Mouse (Mus musculus) heart, embryonic 14.5 days (tissue): ENCODE results near the gene Ctbp2. TPM values are rescaled to one million over a fixed set of nuclear protein-coding genes. Genes with fewer than 3 reads are reported as not detected.
"Not testable (repeated sequence)": the region's sequence is repeated elsewhere in the genome, so short reads cannot be mapped to it uniquely, and the experiment has no call there.

Experiments used
- ATAC-seq: fragments of 200-750 bp; cut with Nextera tagmentation; 2 replicates; pipeline ENCODE4 v1.8.0; 2017; ENCODE audit warnings: low read depth, moderate TSS enrichment; ENCODE audit not compliant: insufficient number of reproducible peaks, insufficient read depth, low FRiP score
- H3K27ac ChIP-seq, 2 experiments: fragments of 200-500 bp in 1 of 2; fragments of 300-500 bp in 1 of 2; sonication (generic) in 1 of 2; replicated peaks in 1 of 2; 2 replicates each; pipeline ENCODE4 v1.5.1; 2012 to 2014; ENCODE audit warnings: low read depth in 2 of 2, low read length in 2 of 2, control low read depth in 1 of 2, mild to moderate bottlenecking in 1 of 2, mixed read lengths in 1 of 2; ENCODE audit not compliant: control insufficient read depth in 1 of 2, insufficient read depth in 1 of 2
- H3K27me3 ChIP-seq: fragments of 300-500 bp; sonication (generic); 2 replicates; pipeline ENCODE4 v1.6.1; 2014; ENCODE audit warnings: mild to moderate bottlenecking, low read length, control low read depth; ENCODE audit not compliant: control insufficient read depth, insufficient read depth
- H3K36me3 ChIP-seq: fragments of 300-500 bp; sonication (generic); 2 replicates; pipeline ENCODE4 v1.6.1; 2014; ENCODE audit warnings: mild to moderate bottlenecking, control low read depth, low read length, mixed read lengths; ENCODE audit not compliant: control insufficient read depth, insufficient read depth
- H3K4me1 ChIP-seq, 2 experiments: fragments of 200-500 bp in 1 of 2; fragments of 300-500 bp in 1 of 2; sonication (generic) in 1 of 2; 2 replicates each; pipeline ENCODE4 v1.6.1; 2012 to 2014; ENCODE audit warnings: low read length in 2 of 2, control low read depth in 1 of 2, mixed read lengths in 1 of 2; ENCODE audit not compliant: control insufficient read depth in 2 of 2, insufficient read depth in 2 of 2
- H3K4me2 ChIP-seq: fragments of 300-500 bp; sonication (generic); 2 replicates; pipeline ENCODE4 v1.6.1; 2014; ENCODE audit warnings: mild to moderate bottlenecking, low read length
- H3K4me3 ChIP-seq, 2 experiments: fragments of 200-500 bp in 1 of 2; fragments of 300-500 bp in 1 of 2; sonication (generic) in 1 of 2; 2 replicates each; pipeline ENCODE4 v1.5.1; 2012 to 2014; ENCODE audit warnings: low read length in 2 of 2, mild to moderate bottlenecking in 2 of 2, control low read depth in 1 of 2, low read depth in 1 of 2, moderate library complexity in 1 of 2; ENCODE audit not compliant: control insufficient read depth in 1 of 2, insufficient read depth in 1 of 2
- H3K9ac ChIP-seq: fragments of 300-500 bp; sonication (generic); 2 replicates; pipeline ENCODE4 v1.6.1; 2014; ENCODE audit warnings: mild to moderate bottlenecking, low read length
- H3K9me3 ChIP-seq: fragments of 300-500 bp; sonication (generic); 2 replicates; pipeline ENCODE4 v1.6.1; 2016; ENCODE audit warnings: low read length, control low read depth; ENCODE audit not compliant: control insufficient read depth
- WGBS: fragments of 180-500 bp; shearing (Covaris S2); extraction: QIAGEN DNeasy Blood & Tissue Kit; methylation state at CpG from one replicate; pipeline ENCODE4 v1.1.7; 2014; 5-methylcytosine and 5-hydroxymethylcytosine counted together
- polyA plus RNA-seq: library from polyadenylated mRNA; unstranded; fragments of >200 nt; fragmentation: Nextera tagmentation; extraction: Ambion mirVana; gene quantifications from 2 replicates; pipeline ENCODE4 v1.2.1, GENCODE M21; 2014

The Ctbp2 gene
- polyA plus RNA-seq, 1 experiment from 2014 or later = 54.3 TPM

GRCm38 (mm10) chr7:133108695-133109094, 15.5 kb downstream of the Ctbp2 start:
- H3K27me3 ChIP-seq = no peaks in the 10 kb centered on the region
- H3K4me1 ChIP-seq = peaks cover 23 to 46% of the 10 kb centered on the region in 2 experiments
- WGBS = 81% methylated on average over 2 of the region's 2 CpGs
- 0 out of 2 replicates have a peak, but pooled peaks cover 3% of the 10 kb centered on the region for H3K36me3 ChIP-seq
- H3K9me3 ChIP-seq = no peaks in the 10 kb centered on the region
- no peak overlapping the region for H3K9ac ChIP-seq
- no peak overlapping the region for H3K4me2 ChIP-seq
- H3K27ac ChIP-seq = no peak overlapping the region
- no peak overlapping the region for H3K4me3 ChIP-seq
- ATAC-seq = no peak

- no peak for ATAC-seq
- Histone ChIP-seq H3K27me3 (no peaks in the 10 kb centered on the region), H3K36me3 (0 out of 2 replicates have a peak, but pooled peaks cover 3% of the 10 kb centered on the region), H3K27ac (no peak overlapping the region), H3K4me1 (peaks cover 27 to 59% of the 10 kb centered on the region in 2 experiments), H3K4me2 (no peak overlapping the region), H3K4me3 (no peak overlapping the region), H3K9ac (no peak overlapping the region), H3K9me3 (no peaks in the 10 kb centered on the region)
- 75% methylated on average over 3 of the region's 3 CpGs for WGBS
These were observed 21.6 kb downstream of the Ctbp2 start for GRCm38 (mm10) chr7:133102578-133102977.

- Histone ChIP-seq H3K9ac (no peak overlapping the region), H3K9me3 (no peaks in the 10 kb centered on the region), H3K4me2 (no peak overlapping the region), H3K4me3 (no peak overlapping the region), H3K4me1 (peaks cover 27 to 59% of the 10 kb centered on the region in 2 experiments), H3K36me3 (0 out of 2 replicates have a peak, but pooled peaks cover 3% of the 10 kb centered on the region), H3K27me3 (no peaks in the 10 kb centered on the region), H3K27ac (0 out of 4 replicates have a peak overlapping the region, but pooled peaks of 1 of the 2 experiments have one; percentile 20)
- ATAC-seq = no peak
- WGBS = 77% methylated on average over 6 of the region's 6 CpGs
These were observed 23.1 kb downstream of the Ctbp2 start for GRCm38 (mm10) chr7:133101070-133101469.

GRCm38 (mm10) chr7:133100178-133100577, 24.0 kb downstream of the Ctbp2 start:
- Histone ChIP-seq H3K27ac (peak overlapping the region in 1 of 2 experiments; percentile 62; a peak in 2 of 4 replicates), H3K4me2 (peak overlapping the region; percentile 34), H3K4me1 (peaks cover 29 to 57% of the 10 kb centered on the region in 2 experiments), H3K9ac (no peak overlapping the region), H3K27me3 (no peaks in the 10 kb centered on the region), H3K36me3 (0 out of 2 replicates have a peak, but pooled peaks cover 6% of the 10 kb centered on the region), H3K4me3 (no peak overlapping the region), H3K9me3 (no peaks in the 10 kb centered on the region)
- 64% methylated on average over 6 of the region's 6 CpGs for WGBS
- ATAC-seq = no peak

GRCm38 (mm10) chr7:133099266-133099665, 24.9 kb downstream of the Ctbp2 start:
- WGBS = 11% methylated on average over 4 of the region's 4 CpGs
- peak overlapping the region; percentile 19; the same call in 1 of the 2 replicates for H3K9ac ChIP-seq
- 0 out of 2 replicates have a peak, but pooled peaks cover 4% of the 10 kb centered on the region for H3K36me3 ChIP-seq
- H3K27me3 ChIP-seq = no peaks in the 10 kb centered on the region
- H3K9me3 ChIP-seq = no peaks in the 10 kb centered on the region
- H3K27ac ChIP-seq = peak overlapping the region; percentile 24 to 62; a peak in 3 of 4 replicates
- H3K4me2 ChIP-seq = peak overlapping the region; percentile 34
- H3K4me3 ChIP-seq = no peak overlapping the region
- H3K4me1 ChIP-seq = peaks cover 29 to 52% of the 10 kb centered on the region in 2 experiments
- ATAC-seq = no peak

- Histone ChIP-seq H3K4me2 (no peak overlapping the region), H3K27ac (peak overlapping the region; percentile 10 to 62; a peak in 3 of 4 replicates), H3K9me3 (no peaks in the 10 kb centered on the region), H3K36me3 (0 out of 2 replicates have a peak, but pooled peaks cover 4% of the 10 kb centered on the region), H3K27me3 (no peaks in the 10 kb centered on the region), H3K4me1 (peaks cover 24 to 48% of the 10 kb centered on the region in 2 experiments), H3K4me3 (no peak overlapping the region), H3K9ac (peak overlapping the region; percentile 51)
- 58% methylated on average over 12 of the region's 12 CpGs for WGBS
- no peak for ATAC-seq
These were observed 25.9 kb downstream of the Ctbp2 start for GRCm38 (mm10) chr7:133098118-133098793.

GRCm38 (mm10) chr7:133095610-133096009, 28.5 kb downstream of the Ctbp2 start:
- peaks cover 26 to 47% of the 10 kb centered on the region in 2 experiments for H3K4me1 ChIP-seq
- not testable (repeated sequence) for H3K4me2 ChIP-seq, H3K36me3 ChIP-seq, H3K27ac ChIP-seq, H3K27me3 ChIP-seq, ATAC-seq, H3K4me3 ChIP-seq, H3K9ac ChIP-seq, H3K9me3 ChIP-seq
- WGBS = 82% methylated on average over 7 of the region's 7 CpGs
